Mouse (Mus musculus): ENCODE data around the gene Zeb2. TPM values are rescaled to one million over a fixed set of nuclear protein-coding genes. Genes with fewer than 3 reads are reported as not detected.
A peak's percentile ranks its signal among the peaks of the same experiment; 100 is the strongest.

Zeb2 gene
- polyA plus RNA-seq, 1 experiment, result 143 TPM

DNA sequence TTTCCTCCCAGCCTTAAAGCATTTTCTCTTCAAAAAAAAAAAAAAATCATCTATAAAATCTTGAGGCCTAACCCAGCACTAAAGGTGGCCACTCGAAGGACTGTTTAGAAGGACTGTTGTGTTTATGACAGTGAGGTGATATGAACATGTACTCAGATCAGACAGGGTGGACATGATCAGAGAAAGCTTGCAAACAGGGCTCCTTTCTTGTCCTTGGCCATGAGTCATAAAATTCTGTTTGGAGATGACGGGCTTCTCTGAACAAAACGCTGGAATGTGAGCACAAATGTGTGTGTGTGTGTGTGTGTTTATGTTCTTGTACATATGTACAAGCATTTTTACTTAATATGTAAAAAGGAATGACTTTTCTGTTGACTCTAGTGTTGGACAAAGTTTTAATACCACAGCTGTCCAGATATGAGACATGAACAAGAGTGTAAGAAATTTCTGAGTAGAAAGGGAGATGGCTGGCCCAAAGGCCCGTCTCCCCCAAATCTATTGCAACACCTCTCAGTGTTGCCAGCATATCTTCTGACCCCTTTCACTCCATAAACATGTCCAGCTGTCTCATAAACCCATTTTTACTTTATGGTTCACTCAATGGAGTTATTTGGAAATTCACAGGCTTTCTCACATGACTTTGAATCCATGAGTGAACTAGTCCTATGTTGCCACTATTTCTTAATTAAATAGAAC lies 13.4 kb upstream of the Zeb2 start:
- TF ChIP-seq POLR2A (IDR thresholded peaks at IDR 0.05; ENCODE audit: borderline replicate concordance, control insufficient read depth, low read depth, low read length) (no peak), CTCF (IDR thresholded peaks at IDR 0.05; ENCODE audit: control insufficient read depth, insufficient read depth, low read length) (no peak)
- Histone ChIP-seq H3K4me1 (ENCODE audit: control insufficient read depth, insufficient read depth, low read length) (no peaks in the 10 kb centered on the region), H3K27ac (ENCODE audit: control insufficient read depth, insufficient read depth, low read depth, low read length, poor library complexity) (no peak overlapping the region), H3K4me3 (replicated peaks; ENCODE audit: control insufficient read depth, low read depth, low read length) (no peak overlapping the region)
- 70% methylated on average over 4 of the region's 4 CpGs for WGBS

DNA sequence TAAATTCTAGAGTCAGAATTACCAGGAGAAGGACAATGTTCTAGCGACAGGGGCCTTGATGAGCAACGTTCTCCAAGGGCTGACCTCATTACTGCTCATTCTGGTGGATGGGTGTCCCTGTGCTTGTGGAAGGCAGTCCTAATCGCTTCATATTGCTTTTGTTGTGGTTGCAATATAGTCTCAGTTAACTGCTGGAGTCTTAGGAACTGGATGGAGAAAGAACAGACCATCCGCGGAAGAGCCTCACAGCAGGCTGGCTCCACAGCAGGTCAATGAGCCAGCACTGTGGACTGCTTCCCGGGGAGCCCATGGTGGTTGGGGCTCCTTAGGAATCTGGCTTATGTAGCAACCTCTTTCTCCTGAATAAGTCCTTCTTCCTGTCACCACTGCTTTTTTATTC lies 12.4 kb upstream of the Zeb2 start:
- TF ChIP-seq POLR2A (IDR thresholded peaks at IDR 0.05; ENCODE audit: borderline replicate concordance, control insufficient read depth, low read depth, low read length), result no peak
- no peak for TF ChIP-seq CTCF (IDR thresholded peaks at IDR 0.05; ENCODE audit: control insufficient read depth, insufficient read depth, low read length)
- 86% methylated on average over 6 of the region's 6 CpGs for WGBS
- no peak overlapping the region for H3K27ac ChIP-seq (ENCODE audit: control insufficient read depth, insufficient read depth, low read depth, low read length, poor library complexity)
- H3K4me1 ChIP-seq (ENCODE audit: control insufficient read depth, insufficient read depth, low read length), result no peaks in the 10 kb centered on the region
- no peak overlapping the region for H3K4me3 ChIP-seq (replicated peaks; ENCODE audit: control insufficient read depth, low read depth, low read length)

DNA sequence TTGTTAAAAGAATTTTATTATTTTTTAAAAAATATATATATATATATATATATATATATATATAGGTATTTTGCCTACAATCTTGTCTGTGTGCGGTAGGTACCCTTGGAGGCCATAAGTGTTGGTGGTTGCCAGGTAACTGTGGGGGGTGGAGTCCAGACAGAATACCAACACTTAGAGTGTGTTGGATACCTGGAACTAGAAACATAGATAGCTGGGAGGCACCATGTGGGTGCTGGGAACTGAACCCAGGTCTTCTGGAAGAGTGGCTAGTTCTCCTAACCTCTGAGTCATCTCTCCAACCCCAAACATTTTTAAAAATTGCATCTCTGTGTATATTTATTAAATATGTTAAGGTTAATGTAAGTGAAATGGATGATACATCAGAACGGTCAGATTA lies 11.5 kb upstream of the Zeb2 start:
- Histone ChIP-seq H3K27ac (ENCODE audit: control insufficient read depth, insufficient read depth, low read depth, low read length, poor library complexity) (no peak overlapping the region), H3K4me3 (replicated peaks; ENCODE audit: control insufficient read depth, low read depth, low read length) (no peak overlapping the region), H3K4me1 (ENCODE audit: control insufficient read depth, insufficient read depth, low read length) (no peaks in the 10 kb centered on the region)
- TF ChIP-seq CTCF (IDR thresholded peaks at IDR 0.05; ENCODE audit: control insufficient read depth, insufficient read depth, low read length) (no peak), POLR2A (IDR thresholded peaks at IDR 0.05; ENCODE audit: borderline replicate concordance, control insufficient read depth, low read depth, low read length) (no peak)
- 81% methylated on average over 2 of the region's 2 CpGs for WGBS

DNA sequence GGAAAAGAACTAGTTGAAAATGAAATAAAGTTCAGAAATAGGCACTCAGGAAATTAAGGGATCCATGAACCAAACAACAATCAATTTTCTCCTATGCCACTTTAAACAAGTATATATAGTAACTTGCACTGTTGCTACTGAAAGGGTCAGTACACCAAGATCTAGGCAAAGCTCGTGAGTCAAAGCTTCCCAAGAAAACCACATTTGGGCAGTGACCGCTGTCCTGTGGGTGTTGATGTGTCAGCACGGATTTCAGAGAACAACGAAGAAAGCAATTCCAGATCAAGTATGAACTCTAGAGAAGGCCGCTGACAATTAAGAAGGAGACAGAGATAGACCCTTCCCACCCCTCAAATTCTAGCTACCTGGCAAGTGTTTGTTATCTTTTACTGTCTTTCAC lies 9.2 kb upstream of the Zeb2 start:
- WGBS, result 79% methylated on average over 5 of the region's 5 CpGs
- TF ChIP-seq POLR2A (IDR thresholded peaks at IDR 0.05; ENCODE audit: borderline replicate concordance, control insufficient read depth, low read depth, low read length), result no peak
- no peak for TF ChIP-seq CTCF (IDR thresholded peaks at IDR 0.05; ENCODE audit: control insufficient read depth, insufficient read depth, low read length)

DNA sequence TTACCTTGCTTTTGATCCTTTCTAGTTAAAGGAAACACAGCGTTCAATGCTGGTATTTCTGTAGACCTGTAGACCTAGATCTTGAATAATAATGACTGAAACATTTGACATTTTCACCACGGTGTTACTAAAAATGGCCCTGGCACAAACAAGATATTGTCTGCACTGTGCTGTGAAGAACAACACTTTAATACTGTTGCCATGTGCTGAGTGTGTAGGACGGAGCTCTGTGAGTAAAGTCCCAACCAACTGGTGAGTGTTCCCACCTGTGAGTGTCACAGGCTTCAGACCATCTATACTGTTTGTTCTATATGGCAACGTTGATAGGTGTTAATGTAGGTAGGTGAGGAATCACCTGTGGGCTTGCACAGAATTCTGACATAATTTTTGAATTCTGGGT lies 8.0 kb upstream of the Zeb2 start:
- Histone ChIP-seq H3K4me1 (ENCODE audit: control insufficient read depth, insufficient read depth, low read length) (no peaks in the 10 kb centered on the region), H3K4me3 (replicated peaks; ENCODE audit: control insufficient read depth, low read depth, low read length) (no peak overlapping the region), H3K27ac (ENCODE audit: control insufficient read depth, insufficient read depth, low read depth, low read length, poor library complexity) (no peak overlapping the region)
- WGBS, result 78% methylated on average over 4 of the region's 4 CpGs
- TF ChIP-seq CTCF (IDR thresholded peaks at IDR 0.05; ENCODE audit: control insufficient read depth, insufficient read depth, low read length) (no peak), POLR2A (IDR thresholded peaks at IDR 0.05; ENCODE audit: borderline replicate concordance, control insufficient read depth, low read depth, low read length) (no peak)

More for the DNA sequence above, 9.2 kb upstream of the Zeb2 start:
- Histone ChIP-seq H3K4me1 (ENCODE audit: control insufficient read depth, insufficient read depth, low read length) (no peaks in the 10 kb centered on the region), H3K4me3 (replicated peaks; ENCODE audit: control insufficient read depth, low read depth, low read length) (no peak overlapping the region), H3K27ac (ENCODE audit: control insufficient read depth, insufficient read depth, low read depth, low read length, poor library complexity) (no peak overlapping the region)

DNA sequence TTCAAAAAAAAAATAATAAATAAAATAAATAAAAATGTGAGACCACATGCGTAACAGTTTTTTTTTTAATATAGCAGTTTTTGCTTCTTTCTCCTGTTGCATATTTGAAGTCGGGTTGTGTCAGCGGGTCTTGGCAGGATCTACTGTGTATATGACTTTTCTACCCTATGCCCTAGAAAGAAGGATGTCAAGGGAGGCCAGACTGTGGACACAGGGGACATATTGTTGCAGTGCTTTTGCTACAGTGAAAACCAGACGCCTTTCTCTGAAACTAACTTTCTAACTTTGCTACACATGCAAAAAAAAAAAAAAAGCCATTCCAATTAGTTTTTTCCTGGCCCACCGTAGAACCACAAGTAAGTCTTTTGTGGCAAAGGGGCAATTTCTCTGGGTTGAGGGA lies 6.3 kb upstream of the Zeb2 start:
- TF ChIP-seq CTCF (IDR thresholded peaks at IDR 0.05; ENCODE audit: control insufficient read depth, insufficient read depth, low read length) (no peak), POLR2A (IDR thresholded peaks at IDR 0.05; ENCODE audit: borderline replicate concordance, control insufficient read depth, low read depth, low read length) (no peak)
- 89% methylated on average over 5 of the region's 5 CpGs for WGBS
- no peak overlapping the region for H3K4me3 ChIP-seq (replicated peaks; ENCODE audit: control insufficient read depth, low read depth, low read length)

DNA sequence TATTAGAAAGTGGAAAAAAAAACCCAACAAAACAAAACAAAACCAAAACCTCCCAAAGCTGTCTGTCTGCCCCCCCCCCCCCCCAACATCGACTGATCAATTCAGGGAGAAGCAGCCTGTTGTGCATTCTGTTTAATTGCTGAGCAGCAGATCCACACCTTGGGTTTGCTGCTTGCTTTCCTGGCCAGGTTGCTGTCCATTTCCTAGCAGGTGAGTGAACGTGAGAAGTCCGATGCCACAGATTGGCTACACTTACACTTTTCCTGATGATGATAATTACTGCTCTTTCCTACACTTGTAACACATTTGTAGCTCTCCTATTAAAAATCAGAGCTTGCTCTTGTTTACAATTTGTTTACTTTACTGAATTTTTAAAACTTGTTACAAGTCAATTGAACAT lies 926 bp upstream of the Zeb2 start:
- TF ChIP-seq CTCF (IDR thresholded peaks at IDR 0.05; ENCODE audit: control insufficient read depth, insufficient read depth, low read length), result no peak
- no peak for TF ChIP-seq POLR2A (IDR thresholded peaks at IDR 0.05; ENCODE audit: borderline replicate concordance, control insufficient read depth, low read depth, low read length)
- no peak overlapping the region for H3K27ac ChIP-seq (ENCODE audit: control insufficient read depth, insufficient read depth, low read depth, low read length, poor library complexity)
- no peak overlapping the region for H3K4me3 ChIP-seq (replicated peaks; ENCODE audit: control insufficient read depth, low read depth, low read length)
- 63% methylated on average over 3 of the region's 3 CpGs for WGBS
- H3K4me1 ChIP-seq (ENCODE audit: control insufficient read depth, insufficient read depth, low read length), result no peaks in the 10 kb centered on the region

More for the DNA sequence above, 6.3 kb upstream of the Zeb2 start:
- Histone ChIP-seq H3K27ac (ENCODE audit: control insufficient read depth, insufficient read depth, low read depth, low read length, poor library complexity) (no peak overlapping the region), H3K4me1 (ENCODE audit: control insufficient read depth, insufficient read depth, low read length) (no peaks in the 10 kb centered on the region)

DNA sequence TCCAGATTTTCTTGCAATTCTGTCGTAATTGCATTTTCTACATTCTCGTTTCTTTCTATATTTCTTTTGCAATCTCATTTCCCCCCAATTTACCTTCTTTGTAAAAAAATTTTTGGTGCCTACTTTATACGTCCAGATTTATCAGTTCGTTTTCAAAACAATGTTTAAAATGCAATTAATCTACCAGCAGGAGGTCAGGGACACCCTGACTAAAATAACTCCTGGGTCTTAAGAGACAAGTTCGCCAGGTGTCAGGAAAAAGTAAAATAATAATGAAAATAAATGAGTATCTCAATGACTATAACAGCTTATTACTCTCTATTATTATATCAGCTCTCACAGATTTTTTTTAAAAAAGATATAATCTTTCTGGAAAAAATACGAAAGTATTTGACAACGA lies 397 bp upstream of the Zeb2 start:
- Histone ChIP-seq H3K4me1 (ENCODE audit: control insufficient read depth, insufficient read depth, low read length) (no peaks in the 10 kb centered on the region), H3K27ac (ENCODE audit: control insufficient read depth, insufficient read depth, low read depth, low read length, poor library complexity) (peak overlapping the region; percentile 87; the same call in 1 of the 2 replicates), H3K4me3 (replicated peaks; ENCODE audit: control insufficient read depth, low read depth, low read length) (peak overlapping the region; percentile 60)
- WGBS, result 32% methylated on average over 7 of the region's 7 CpGs
- TF ChIP-seq POLR2A (IDR thresholded peaks at IDR 0.05; ENCODE audit: borderline replicate concordance, control insufficient read depth, low read depth, low read length) (no peak), CTCF (IDR thresholded peaks at IDR 0.05; ENCODE audit: control insufficient read depth, insufficient read depth, low read length) (no peak)
